Mouse (Mus musculus): Measurements from ENCODE around the gene Cnst.
A peak's percentile ranks its signal among the peaks of the same experiment; 100 is the strongest.

Cnst gene

DNA sequence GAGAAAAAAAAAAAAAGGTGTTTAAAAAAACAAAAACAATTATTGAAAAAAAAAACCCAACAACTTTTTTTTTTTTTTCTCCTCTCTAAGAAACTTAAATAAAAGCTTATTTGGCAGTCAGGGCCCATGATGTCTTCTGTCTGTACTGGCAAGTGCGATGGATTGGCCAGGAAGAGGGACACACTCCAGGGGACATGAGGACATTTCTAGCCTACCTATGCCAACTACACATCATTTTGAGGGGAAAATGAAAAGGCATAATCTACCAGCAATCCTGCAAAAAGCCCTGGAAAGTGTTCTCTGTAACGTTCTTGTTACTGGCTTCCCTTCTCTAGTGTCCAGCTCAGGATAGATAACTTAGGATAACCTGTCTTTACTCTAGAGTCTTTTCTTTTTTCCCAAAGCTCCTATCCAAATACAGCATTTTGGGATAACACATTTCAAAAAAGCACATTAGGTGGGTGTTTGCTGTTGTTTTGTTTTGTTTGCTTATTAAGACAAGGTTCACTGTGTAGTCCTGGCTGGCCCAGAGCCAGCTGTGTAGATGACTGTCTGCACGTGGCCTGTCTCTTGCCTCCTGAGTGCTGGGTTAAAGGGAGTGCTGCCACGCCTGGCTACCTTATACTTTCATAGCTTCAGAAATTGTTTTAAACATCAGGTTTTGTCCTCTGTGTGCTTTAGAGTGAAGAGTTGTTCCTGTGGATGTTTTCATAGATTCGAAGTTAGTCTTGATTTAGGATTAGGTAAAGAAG lies 7.2 kb downstream of the Cnst start:
- DNase-seq (ENCODE audit: low read depth, low spot score) = no peak

DNA sequence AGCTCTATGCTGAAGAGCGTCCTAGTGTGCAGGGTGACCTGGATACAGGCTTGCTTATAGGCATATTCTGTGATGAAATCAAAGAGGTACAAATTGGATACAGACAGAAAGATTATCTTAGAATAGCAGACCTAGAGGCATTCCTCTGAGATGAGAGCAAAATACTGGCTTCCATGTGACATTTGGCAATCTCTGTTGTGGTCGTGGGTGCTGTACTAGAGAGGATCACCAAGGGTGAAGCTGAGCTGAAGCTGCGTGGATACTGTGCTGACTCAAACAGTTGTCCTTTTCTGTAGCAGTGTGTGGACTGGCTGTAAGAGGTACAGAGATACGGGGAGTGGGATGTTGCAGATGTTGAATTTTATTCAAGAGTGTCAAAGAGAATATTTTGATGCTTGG lies 7.8 kb downstream of the Cnst start:
- no peak for DNase-seq (ENCODE audit: low read depth, low spot score)

DNA sequence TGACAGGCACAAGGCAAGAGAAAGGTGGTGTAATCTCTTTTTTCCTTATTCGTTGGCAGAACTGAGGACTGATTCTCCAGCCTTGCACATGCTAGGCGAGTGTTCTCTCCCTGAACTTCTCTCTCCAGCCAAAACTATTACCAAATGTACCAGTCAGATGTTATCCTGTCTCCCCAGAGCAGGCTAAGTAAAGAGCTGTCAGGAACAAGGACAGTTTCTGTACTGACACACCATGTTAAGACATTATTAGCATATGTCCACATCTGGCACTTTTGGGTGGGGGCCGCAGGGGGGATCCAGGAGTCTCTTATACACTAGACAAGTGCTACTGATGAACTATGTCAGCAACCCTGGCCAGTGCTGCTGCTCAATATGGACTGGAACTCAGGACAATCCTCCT lies 10.8 kb downstream of the Cnst start:
- DNase-seq (ENCODE audit: low read depth, low spot score) = no peak

DNA sequence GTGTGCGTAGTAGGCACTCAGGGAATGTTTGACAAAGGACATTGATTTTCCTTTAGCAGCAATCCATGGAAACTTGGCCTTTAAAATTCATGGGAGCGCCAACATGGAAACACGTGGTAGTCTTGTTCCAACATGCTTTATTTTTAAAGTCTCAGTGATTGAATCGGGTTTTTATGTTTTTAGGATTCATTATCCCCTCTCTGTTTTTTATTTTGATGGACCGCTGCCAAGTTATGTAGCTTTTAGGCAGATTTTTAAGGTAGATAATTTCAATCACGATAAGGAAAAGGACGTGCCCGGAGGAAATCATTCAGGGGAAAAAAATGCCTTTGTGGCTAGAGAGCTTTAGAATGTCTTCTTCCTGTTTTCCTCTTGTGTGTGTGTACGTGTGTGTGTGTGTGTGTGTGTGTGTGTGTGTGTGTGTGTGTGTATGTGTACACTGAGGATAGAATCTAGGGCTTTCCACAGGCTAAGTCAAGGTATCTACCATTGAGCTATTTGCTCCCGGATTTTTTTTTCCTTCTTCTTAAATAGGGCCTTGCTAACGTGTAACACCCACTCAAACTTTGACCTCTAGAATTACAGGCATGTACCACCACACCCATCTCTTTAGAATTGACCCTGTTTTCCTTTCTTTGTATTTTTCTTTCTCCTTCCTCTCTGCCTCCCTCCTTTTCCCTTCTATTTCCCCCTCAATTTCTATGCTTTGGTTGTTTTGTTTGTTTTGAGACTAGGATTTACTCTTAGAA lies 13.4 kb downstream of the Cnst start:
- no peak for DNase-seq (ENCODE audit: low read depth, low spot score)

DNA sequence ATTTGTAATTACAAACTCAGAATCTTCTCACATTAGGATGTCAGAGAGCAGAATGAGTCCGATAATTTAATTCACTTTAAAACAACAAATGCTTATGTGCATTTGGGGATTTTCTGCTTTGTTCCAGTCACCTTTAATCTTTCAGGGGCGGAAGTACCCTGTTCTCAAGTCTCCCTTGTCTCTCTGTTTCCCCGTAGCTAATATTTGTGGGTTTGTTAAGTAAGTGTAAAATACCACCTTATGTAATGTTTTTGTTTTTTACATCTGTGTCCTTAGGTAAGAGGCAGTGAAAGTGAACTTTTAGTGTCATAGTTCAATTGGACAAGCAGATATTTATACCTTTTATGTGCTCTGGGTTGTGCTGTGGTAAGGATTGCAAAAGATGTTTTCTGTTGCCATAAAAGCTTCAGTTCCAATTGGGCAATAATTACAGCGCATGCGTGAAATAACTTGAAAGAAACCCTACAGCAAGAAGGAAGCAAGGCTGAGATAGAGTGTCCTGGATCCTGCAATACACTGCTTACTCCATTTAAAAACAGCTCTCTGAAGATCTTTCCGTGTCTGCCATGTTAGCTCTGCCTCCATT lies 14.8 kb downstream of the Cnst start:
- DNase-seq (ENCODE audit: low read depth, low spot score) = no peak

DNA sequence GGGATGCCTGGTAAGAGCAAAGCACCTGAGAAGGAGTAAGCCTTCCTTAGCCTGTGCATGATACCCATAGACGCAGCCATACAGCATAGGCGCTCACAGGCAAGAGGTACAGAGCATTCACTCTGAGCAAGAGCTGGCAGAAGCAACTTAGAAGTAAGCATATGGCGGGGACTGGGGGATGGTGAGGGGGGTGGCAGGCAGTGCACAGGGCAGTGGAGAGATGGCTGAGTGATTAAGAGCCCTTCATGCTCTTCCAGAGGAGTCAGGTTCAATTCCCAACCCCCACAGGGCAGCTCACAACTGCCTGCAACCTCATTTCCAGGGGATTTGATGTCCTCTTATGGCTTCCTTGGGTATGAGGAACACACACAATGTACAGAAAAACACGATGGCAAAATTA lies 17.0 kb downstream of the Cnst start:
- no peak for DNase-seq (ENCODE audit: low read depth, low spot score)

DNA sequence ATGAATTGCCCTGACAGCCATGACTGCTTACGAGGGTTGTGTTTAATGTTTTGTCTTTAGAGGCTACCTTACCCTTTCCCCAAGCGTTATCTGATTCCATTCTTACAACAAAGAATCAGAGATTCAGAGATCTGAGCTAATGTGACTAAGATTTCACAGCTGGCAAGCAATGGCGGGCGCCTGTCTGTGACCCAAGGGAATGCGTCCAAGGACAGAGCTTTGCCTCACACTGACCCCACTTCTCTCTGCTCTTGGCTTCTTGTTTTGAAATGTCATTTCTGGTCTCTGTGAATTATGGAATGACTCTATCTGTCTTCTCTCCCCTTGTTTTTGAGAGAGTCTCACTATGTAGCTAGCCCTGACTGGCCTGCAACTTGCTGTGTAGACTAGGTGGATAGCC lies 17.8 kb downstream of the Cnst start:
- no peak for DNase-seq (ENCODE audit: low read depth, low spot score)

DNA sequence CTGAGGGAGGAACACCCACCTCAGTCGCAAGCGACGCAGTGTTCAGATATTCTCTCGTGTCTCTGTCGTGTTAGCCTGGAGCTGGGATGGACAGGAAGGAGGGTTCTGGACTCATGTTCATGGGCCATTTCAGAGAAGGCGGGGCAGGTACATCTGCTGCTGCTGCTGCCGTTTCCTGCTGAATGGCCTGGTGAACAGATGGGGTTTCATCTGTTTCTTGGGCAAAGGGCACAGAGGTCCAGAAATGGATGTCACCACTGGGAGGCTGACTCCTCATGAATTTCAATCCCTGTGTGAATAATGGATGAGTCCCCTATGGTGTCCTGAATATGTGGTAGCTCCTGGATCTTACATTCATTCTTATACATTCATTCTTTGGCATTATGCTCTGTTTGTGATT lies 21.4 kb downstream of the Cnst start:
- no peak for DNase-seq (ENCODE audit: low read depth, low spot score)

DNA sequence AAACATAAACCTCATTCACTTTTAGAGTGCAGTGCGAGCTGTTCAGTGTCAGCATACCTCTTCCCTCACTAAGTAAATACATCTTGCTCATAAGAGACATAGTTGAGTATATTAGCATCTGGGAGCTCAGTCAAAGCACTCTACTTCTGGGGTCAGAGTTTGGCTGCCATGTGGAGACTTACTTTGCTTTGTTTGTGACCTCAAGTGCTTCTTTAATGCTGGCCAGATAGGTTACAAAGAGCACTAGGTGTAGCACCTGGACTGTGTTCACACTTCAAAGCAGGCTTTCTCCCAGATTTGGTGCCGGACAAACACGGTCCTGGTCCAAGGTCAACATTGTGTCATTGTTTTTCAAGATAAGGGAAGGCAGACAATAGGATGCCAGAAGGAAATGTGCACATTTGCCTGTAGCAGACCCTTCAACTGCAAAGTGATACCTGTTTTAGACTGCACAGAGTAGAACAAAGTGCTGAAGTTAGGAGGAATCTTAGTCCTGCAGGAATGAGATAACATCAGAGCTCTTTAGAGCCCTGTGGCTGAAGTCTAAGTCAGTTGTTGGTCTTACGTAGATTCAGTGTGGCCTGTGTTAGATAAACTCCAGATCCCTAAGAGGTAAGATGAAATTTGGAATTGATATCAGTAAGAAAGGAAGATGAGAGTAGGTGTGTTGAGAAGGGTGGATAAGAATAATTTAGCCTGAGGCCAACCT lies 22.7 kb downstream of the Cnst start:
- DNase-seq (ENCODE audit: low read depth, low spot score) = no peak

DNA sequence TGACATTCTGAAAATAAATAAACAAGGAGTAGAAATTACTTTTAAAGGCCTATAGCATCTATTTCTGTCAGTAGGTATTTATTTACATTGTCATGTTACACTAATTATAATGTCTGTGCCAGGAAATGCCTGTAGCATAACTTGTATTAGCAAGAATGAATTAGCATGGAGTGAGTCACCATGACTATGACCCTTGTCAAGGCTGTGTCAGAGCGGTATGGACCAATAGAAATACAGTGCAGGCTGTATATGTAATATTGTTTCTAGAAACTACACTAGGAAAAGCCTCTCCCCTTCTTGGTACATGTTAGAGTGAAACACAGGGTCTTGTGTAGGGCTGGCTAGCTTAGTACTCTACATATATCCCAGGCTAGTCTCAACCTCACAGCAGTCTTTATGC lies 24.3 kb downstream of the Cnst start:
- no peak for DNase-seq (ENCODE audit: low read depth, low spot score)

DNA sequence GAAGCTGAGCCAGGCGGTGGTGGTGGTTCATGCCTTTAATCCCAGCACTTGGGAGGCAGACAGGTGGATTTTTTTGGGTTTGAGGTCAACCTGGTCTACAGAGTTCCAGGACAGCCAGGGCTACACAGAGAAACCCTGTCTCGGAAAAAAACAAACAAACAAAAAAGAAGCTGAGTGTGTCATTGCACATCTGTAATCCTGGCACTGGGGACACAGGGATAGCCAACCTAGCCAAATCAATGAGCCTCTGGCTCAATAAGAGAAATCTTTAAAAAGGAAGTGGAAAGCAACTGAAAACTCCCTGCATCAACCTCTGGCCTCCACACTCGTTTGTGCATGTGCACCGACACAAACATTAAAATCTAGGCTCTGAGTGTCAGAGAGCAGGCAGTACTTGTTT lies 25.5 kb downstream of the Cnst start:
- no peak for DNase-seq (ENCODE audit: low read depth, low spot score)

DNA sequence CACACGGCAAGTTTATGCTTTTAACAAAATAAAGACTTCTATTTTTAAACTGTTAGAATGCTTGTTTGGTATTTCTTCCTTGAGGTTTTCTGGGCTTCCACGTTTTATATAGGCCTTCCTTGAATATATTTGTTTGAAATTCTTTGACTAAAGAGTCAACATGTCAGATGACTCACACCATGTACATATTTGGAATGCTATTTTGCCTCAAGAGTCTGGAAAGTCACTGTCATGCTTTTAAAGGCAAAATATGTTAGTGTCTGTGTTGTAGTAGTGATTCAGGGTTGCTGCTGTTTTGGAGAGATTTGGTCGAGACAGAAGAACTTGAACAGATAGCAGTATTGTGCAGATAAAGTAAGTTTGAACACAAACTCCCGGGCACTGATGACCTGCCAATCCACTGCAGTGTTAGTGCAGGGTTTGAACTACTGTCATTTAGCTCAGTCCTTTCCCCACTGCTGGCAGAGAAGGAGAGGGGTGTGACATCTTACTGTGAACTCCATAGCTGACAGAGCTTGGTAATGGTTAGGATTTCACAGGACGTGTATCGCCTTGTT lies 27.6 kb downstream of the Cnst start:
- no peak for DNase-seq (ENCODE audit: low read depth, low spot score)

DNA sequence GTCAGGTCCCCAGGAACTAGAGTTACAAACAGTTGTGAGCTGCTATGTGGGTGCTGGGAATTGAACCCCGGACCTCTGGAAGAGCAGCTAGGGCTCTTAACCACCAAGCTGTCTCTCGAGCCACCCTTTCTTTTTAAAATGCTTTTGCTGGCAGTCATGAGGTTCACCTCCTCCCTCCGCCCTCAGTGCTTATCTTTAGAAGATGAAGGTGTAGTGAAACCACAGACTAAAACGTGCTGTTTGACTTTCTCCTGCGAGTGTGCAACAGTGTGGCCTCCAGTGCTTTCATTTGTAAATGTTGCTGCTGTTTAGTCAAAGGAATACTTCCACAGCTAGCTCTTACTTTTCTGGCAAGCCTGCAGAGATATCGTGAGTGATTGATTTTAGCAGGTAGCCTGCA lies 32.5 kb downstream of the Cnst start:
- no peak for DNase-seq (ENCODE audit: low read depth, low spot score)

DNA sequence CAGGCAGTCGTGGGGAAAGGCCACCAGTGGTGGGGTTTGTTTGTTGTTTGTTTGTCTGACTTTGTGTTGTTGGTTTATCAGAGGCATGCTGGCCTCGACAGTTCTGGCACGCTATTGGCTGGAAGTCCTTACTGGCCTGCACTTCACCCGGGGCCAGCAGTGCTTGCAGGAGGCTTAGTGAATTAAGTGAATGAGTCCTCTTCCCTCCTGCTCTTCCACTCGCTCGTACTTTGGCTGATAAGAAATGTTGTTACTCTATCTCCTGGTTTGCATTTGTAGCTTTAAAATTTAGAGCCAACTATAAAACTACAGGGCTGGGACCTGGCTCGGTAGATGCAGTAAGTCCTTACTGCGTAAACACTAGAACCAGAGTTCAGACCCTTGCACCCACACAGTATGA lies 34.0 kb downstream of the Cnst start:
- no peak for DNase-seq (ENCODE audit: low read depth, low spot score)

DNA sequence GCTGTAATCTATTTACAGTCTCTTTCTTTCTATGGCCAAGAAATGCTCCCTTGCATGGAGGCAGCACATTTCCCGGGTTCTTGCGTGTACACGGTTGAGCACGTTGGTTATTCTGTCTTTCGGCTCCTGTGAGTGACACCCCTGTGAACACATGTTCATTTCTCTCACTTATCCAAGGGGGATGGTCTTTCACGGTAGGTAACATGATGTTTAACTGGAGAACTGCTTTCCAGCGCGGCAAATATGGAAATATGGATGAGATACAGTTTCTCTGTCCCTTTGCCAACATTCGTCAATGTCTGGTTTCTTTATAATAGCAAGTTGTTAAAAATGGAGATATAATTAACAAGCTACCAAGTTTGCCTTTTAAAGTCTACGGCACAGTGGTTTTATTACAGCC lies 35.3 kb downstream of the Cnst start:
- no peak for DNase-seq (ENCODE audit: low read depth, low spot score)

DNA sequence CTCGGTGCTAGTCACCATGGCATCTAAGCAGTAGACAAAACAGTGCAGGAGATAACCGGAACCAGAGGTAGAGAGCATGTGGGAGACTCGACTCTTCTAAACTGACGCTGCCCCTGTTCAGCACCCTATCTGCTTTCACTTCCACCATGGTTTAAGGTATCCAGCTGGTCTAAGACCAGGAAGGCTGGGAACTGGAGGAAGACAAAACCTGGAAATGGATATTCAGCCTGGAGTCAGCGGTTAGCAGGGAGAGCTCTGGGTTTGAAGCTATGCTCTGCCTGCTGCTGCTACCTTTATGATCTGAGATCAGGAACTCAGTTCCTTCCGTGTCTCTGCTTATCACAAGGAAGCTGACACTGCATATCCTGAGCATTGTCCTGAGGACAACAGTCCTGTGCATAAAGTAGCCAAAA lies 35.9 kb downstream of the Cnst start:
- DNase-seq (ENCODE audit: low read depth, low spot score) = no peak

DNA sequence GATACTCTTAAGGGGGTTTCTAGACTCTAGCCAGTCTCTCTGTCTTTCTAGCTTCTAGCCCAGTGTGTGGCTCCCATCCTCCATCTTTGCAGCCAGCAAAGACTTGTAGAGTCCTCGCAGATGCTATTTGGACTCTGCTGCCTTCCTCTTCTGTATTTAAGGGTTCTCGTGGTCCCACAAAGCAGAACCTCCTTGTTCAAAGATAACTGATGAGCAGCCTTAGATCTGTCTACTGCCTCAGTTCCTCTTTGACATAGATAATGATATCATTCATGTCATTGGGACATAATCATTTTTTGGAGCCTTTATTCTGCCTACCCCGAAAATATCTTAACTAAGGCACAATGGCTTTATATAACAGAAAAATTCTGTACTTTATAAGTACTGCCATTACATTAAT lies 36.9 kb downstream of the Cnst start:
- DNase-seq (ENCODE audit: low read depth, low spot score) = no peak

DNA sequence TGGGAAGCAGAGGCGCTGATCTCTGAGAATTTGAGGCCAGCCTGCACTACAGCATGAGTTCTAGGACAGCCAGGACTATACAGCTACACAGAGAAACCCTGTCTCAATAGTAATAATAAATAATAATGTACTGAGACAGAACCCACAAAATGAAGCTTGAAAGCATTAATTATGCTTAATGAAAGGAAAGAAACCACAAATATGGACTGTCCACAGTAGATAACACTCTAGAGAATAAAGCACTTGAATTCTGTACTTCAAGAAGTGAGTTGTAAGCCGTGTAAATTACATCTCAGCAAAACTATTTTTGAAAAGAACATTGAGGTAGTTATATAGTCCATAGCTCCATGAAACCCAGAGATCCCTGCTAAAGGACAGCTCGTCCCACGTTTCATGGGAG lies 38.0 kb downstream of the Cnst start:
- DNase-seq (ENCODE audit: low read depth, low spot score) = no peak

DNA sequence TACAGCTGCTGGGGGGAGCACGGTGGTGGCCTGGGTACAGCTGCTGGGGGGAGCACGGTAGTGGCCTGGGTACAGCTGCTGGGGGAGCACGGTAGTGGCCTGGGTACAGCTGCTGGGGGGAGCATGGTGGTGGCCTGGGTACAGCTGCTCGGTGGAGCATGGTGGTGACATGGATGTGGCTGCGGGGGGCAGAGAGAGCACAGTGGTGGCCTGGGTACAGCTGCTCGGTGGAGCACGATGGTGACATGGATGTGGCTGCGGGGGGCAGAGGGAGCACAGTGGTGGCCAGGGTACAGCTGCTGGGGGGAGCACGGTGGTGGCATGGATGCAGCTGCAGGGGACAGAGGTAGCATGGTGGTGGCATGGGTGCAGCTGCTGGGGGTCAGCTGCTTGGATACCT lies 39.5 kb downstream of the Cnst start:
- no peak for DNase-seq (ENCODE audit: low read depth, low spot score)

DNA sequence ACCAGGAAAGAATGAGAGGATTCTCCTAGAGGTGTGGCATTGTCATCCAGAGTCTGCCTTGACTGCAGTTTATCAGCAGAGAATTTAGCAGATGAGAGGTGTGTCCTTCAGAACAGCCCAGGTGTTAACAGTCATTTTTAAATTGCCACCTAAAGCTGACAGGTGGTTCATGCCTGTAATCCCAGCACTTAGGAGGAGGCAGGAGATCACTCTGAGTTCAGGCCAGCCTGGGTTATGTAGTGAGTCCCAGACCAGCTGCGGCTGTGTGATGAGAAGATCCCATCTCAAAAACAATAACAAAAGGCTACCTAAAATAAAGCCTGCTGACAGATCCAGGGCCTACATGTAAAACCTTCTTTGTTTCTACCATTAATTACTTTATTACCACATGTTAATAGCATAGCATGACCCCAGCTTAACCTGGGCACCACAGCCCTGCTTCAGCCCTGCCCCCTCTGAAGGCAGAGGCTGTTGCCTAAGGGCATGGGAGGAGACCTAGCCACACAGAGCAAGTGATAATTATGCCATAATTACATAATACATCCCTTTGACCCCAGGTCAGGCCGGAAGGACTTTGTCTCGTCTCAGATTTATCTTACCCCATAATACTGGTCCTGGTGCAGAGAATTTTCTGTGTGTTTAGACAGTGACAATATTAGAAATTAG lies 40.4 kb downstream of the Cnst start:
- DNase-seq (ENCODE audit: low read depth, low spot score) = no peak

DNA sequence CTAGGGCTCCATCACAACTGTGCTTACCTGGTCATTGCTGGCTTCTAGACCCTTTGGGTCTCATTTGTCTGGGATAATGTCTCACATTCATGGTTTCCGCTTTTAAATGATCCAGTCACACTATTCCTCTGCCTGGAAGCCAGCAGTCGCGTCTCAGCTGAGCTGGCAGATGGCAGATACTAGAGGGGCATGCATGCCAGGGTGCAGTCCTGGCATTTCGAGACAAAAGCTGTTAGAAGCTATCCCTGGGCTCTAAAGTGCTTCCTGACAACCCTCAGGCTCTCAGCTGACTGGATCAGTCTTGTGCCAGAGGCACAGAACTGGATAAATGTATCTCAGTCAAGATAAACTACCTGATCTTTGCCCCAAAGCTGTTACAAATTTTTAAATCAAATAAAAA lies 42.1 kb downstream of the Cnst start:
- DNase-seq (ENCODE audit: low read depth, low spot score) = peak; percentile 36

DNA sequence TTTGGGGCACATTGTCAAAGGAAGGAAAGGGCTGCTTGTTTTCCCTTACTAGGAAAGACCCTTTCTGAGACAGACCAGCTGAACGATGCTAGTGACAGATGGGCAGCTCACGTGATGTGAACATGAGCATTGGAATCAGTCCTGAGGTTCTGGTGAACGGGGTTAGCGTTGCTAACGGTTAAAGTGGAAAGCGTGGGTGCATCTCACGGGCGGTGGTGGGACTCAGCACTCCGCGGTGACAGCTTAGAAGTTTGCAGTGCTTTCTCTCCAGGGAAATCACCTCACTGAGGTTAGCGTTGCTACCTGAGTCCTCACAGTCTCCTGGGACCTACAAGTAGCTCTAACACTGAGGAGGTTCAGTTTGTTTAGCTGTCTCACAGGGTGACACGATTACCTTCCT lies 45.5 kb downstream of the Cnst start:
- peak; percentile 58 for DNase-seq (ENCODE audit: low read depth, low spot score)
